Mouse (Mus musculus): ENCODE data around the gene Gtf2a1. TPM values are rescaled to one million over a fixed set of nuclear protein-coding genes. Genes with fewer than 3 reads are reported as not detected.

Gene Gtf2a1
- polyA plus RNA-seq (2015; fragmentation: Nextera tagmentation; extraction: Ambion mirVana), result 29.9 and 32.3 TPM in 2 replicates

DNA sequence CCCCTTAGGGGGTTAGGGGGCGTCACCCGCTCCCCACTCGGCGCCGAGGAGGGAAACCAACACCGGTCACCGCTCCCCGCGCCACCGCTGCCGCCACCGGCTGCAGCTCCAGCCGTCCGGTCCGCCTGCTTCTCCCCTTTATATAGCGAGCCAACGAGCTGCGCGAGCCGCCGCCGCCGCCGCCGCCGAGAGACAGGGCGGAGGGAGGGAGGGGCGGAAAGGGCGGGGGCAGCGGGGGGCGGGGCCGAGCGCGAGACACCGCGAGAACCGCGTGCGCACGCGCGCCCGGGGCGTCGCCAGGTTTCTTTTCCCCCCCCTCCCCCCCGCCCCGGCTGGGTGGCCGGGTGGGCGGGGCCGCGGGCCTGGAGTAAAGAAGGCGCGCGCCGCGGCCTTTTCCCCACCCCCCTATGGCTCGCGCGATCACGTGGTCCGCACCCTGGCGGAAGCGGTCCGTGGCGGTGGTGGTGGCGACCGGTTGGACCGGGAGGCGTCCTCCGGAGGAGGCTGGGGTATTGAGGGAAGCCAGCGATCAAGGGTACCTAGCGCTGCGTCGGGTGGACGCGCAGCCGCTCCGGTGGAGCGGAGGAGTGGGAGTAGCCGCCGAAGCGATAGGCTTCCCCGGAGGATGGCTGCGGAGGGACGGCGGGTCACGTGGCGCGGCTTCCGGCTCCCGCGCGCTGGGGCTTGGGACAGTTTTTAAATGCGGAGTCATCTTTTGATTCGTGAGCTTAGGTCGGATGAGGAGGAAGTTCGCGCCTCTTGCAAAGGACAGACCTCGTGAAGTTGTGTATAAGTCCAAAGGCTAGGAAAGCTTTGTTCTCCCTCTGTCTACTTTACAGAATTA is at the start of gene Gtf2a1:
Gene Gtf2a1, minus strand, starts transcription at position 641 of the 844 bp plus-strand sequence.
- Histone ChIP-seq H3K9ac (ENCODE audit: low read depth, low read length) (peak within 1 kb of the TSS; percentile 99), H3K4me1 (ENCODE audit: control insufficient read depth, insufficient read depth, low read length) (peaks cover 11% of the 10 kb centered on the region), H3K27ac (ENCODE audit: low read length) (peak within 1 kb of the TSS; percentile 100), H3K36me3 (ENCODE audit: control insufficient read depth, insufficient read depth, low read length) (peaks cover 3% of the 10 kb centered on the region; the same call in 1 of the 2 replicates), H3K9me3 (ENCODE audit: control insufficient read depth, low read length) (no peaks in the 10 kb centered on the region), H3K4me2 (ENCODE audit: low read depth, low read length) (peak within 1 kb of the TSS; percentile 55), H3K4me3 (ENCODE audit: low read length) (peak within 1 kb of the TSS; percentile 81), H3K27me3 (replicated peaks; ENCODE audit: control insufficient read depth, insufficient read depth, low read length) (no peaks in the 10 kb centered on the region)
- peak; percentile 86 for ATAC-seq
- WGBS, result under 1% methylated on average over 77 of the region's 99 CpGs

GRCm38 (mm10) chr12:91638351-91638750 is 48.1 kb upstream of the Gtf2a1 start:
- H3K4me3 ChIP-seq (ENCODE audit: low read length), result no peak overlapping the region
- ATAC-seq, result 0 out of 2 replicates have a peak, but pooled peaks have one; percentile 12
- H3K9ac ChIP-seq (ENCODE audit: low read depth, low read length), result no peak overlapping the region
- no peaks in the 10 kb centered on the region for H3K27me3 ChIP-seq (replicated peaks; ENCODE audit: control insufficient read depth, insufficient read depth, low read length)
- H3K4me2 ChIP-seq (ENCODE audit: low read depth, low read length), result no peak overlapping the region
- no peak overlapping the region for H3K27ac ChIP-seq (ENCODE audit: low read length)
- peaks cover 11% of the 10 kb centered on the region for H3K4me1 ChIP-seq (ENCODE audit: control insufficient read depth, insufficient read depth, low read length)
- H3K9me3 ChIP-seq (ENCODE audit: control insufficient read depth, low read length), result no peaks in the 10 kb centered on the region
- WGBS, result 70% methylated on average over 3 of the region's 3 CpGs
- H3K36me3 ChIP-seq (ENCODE audit: control insufficient read depth, insufficient read depth, low read length), result 0 out of 2 replicates have a peak, but pooled peaks cover under 1% of the 10 kb centered on the region

DNA sequence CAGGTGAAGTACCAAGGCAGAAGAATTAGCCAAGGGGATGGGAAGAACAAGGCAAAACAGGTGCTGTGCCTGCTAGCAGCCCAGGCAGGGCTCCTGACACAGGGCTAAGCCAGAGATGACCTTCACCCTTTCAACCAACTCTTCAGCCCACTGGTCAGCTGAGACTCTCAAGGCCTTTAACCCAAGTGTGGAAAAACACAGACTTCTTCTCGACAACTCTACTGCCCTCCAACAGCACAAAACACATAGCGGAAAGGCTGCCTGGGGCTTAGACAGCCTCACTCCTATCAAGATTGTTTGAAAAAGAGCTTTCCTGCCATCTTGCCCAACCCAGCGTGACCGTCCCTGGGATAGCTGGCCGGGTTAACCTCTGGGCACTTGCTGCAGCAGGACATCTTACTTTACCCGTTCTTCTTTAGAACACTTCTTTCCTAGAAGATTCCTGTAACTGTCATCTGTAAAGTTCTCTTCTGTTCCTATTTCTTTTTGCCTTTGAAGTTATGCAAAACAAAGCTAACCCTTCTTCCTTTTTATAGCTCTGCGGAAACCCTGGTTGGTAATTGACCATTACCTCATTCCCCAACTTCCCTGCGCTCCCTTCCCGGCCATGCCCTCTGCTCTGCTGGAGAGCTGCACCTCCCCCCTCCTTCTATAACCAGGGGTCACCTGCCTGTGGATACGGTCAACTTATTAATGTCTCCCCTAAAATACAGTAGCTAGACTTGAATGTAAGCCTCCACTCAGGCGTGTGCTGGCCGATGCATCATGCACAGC is 47.0 kb upstream of the Gtf2a1 start:
- no peak overlapping the region for H3K4me3 ChIP-seq (ENCODE audit: low read length)
- H3K9ac ChIP-seq (ENCODE audit: low read depth, low read length), result no peak overlapping the region
- no peak overlapping the region for H3K4me2 ChIP-seq (ENCODE audit: low read depth, low read length)
- no peak for ATAC-seq
- H3K36me3 ChIP-seq (ENCODE audit: control insufficient read depth, insufficient read depth, low read length), result 0 out of 2 replicates have a peak, but pooled peaks cover 2% of the 10 kb centered on the region
- H3K9me3 ChIP-seq (ENCODE audit: control insufficient read depth, low read length), result no peaks in the 10 kb centered on the region
- H3K4me1 ChIP-seq (ENCODE audit: control insufficient read depth, insufficient read depth, low read length), result peaks cover 11% of the 10 kb centered on the region
- 80% methylated on average over 12 of the region's 12 CpGs for WGBS
- no peak overlapping the region for H3K27ac ChIP-seq (ENCODE audit: low read length)
- H3K27me3 ChIP-seq (replicated peaks; ENCODE audit: control insufficient read depth, insufficient read depth, low read length), result no peaks in the 10 kb centered on the region

DNA sequence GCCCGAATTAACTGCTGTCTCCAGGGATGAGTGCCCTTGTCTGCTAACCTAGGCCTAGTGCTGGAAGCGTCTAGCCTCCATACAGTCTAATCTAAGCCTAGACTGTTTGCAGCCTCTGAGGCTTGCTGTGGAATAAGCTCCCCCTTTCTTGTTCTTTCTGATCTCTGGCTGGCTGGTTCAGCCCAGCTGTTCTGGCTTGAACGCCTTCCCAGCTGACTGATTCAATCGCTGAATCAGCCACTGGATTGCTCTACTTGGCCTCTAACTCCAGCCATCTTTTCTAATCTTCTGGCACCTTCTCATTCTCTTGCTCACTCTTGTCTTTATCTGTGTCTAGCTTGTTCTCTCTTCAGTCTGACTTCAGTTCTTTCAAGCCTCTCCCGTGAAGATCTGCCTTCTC is 36.2 kb upstream of the Gtf2a1 start:
- WGBS, result 88% methylated on average over 5 of the region's 5 CpGs
- H3K9me3 ChIP-seq (ENCODE audit: control insufficient read depth, low read length), result no peaks in the 10 kb centered on the region; the same call in 1 of the 2 replicates
- peaks cover under 1% of the 10 kb centered on the region; the same call in 1 of the 2 replicates for H3K4me1 ChIP-seq (ENCODE audit: control insufficient read depth, insufficient read depth, low read length)
- H3K27ac ChIP-seq (ENCODE audit: low read length), result no peak overlapping the region
- H3K36me3 ChIP-seq (ENCODE audit: control insufficient read depth, insufficient read depth, low read length), result no peaks in the 10 kb centered on the region
- H3K9ac ChIP-seq (ENCODE audit: low read depth, low read length), result no peak overlapping the region
- ATAC-seq, result no peak
- no peak overlapping the region for H3K4me3 ChIP-seq (ENCODE audit: low read length)
- H3K4me2 ChIP-seq (ENCODE audit: low read depth, low read length), result no peak overlapping the region
- H3K27me3 ChIP-seq (replicated peaks; ENCODE audit: control insufficient read depth, insufficient read depth, low read length), result no peaks in the 10 kb centered on the region

DNA sequence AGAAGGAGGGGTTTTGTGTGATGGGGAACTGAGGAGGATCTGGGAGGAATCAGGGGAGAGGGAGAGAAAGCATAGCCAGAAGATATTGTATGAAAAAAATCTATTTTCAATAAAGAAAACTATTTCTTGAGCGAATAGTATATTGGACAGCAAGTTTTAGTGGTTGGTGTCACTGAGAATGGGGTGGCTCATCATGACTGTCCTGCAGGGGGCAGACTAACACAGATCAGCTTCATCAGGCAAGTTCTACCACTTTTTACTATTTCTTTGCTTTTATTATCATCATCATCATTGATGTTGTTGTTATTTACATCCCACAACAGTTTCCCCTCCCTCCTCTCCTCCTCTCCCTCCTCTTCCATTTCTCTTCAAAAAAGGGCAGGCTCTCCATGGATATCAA is 34.7 kb upstream of the Gtf2a1 start:
- no peak overlapping the region for H3K9ac ChIP-seq (ENCODE audit: low read depth, low read length)
- no peak overlapping the region for H3K4me2 ChIP-seq (ENCODE audit: low read depth, low read length)
- ATAC-seq, result no peak
- 73% methylated on average over 1 of the region's 1 CpGs for WGBS
- no peaks in the 10 kb centered on the region for H3K4me1 ChIP-seq (ENCODE audit: control insufficient read depth, insufficient read depth, low read length)
- H3K9me3 ChIP-seq (ENCODE audit: control insufficient read depth, low read length), result no peaks in the 10 kb centered on the region; the same call in 1 of the 2 replicates
- no peaks in the 10 kb centered on the region for H3K27me3 ChIP-seq (replicated peaks; ENCODE audit: control insufficient read depth, insufficient read depth, low read length)
- H3K27ac ChIP-seq (ENCODE audit: low read length), result no peak overlapping the region
- no peaks in the 10 kb centered on the region for H3K36me3 ChIP-seq (ENCODE audit: control insufficient read depth, insufficient read depth, low read length)
- no peak overlapping the region for H3K4me3 ChIP-seq (ENCODE audit: low read length)

- ATAC-seq, result no peak
- no peak overlapping the region for H3K27ac ChIP-seq (ENCODE audit: low read length)
- no peaks in the 10 kb centered on the region for H3K27me3 ChIP-seq (replicated peaks; ENCODE audit: control insufficient read depth, insufficient read depth, low read length)
- H3K36me3 ChIP-seq (ENCODE audit: control insufficient read depth, insufficient read depth, low read length), result no peaks in the 10 kb centered on the region
- no peaks in the 10 kb centered on the region for H3K4me1 ChIP-seq (ENCODE audit: control insufficient read depth, insufficient read depth, low read length)
- no peaks in the 10 kb centered on the region for H3K9me3 ChIP-seq (ENCODE audit: control insufficient read depth, low read length)
- whole genome bisulfite sequencing, result 82% methylated on average over 5 of the region's 5 CpGs
- H3K9ac ChIP-seq (ENCODE audit: low read depth, low read length), result no peak overlapping the region
- no peak overlapping the region for H3K4me3 ChIP-seq (ENCODE audit: low read length)
- H3K4me2 ChIP-seq (ENCODE audit: low read depth, low read length), result no peak overlapping the region
These were observed 19.1 kb upstream of the Gtf2a1 start for GRCm38 (mm10) chr12:91609425-91609824.

DNA sequence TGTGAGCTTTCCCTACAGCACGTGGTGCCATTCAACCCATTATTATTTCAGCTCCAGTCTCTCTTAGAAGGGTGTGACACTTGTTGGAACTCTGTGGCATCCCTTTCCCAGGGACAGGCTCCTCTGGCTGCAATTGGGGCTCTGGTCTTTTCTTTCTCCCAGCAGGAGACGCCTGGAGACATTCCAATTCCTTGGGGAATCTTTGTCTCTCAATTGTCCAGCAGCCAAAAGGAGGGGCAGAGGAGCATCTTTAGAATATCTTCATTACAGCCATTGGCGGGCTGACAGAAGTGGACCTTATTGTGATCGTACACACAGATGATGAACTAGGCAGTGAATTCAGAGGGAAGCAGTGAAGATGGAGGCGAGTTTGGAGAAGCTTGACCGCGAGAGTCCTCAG is 17.4 kb upstream of the Gtf2a1 start:
- Histone ChIP-seq H3K27me3 (replicated peaks; ENCODE audit: control insufficient read depth, insufficient read depth, low read length) (no peaks in the 10 kb centered on the region), H3K4me1 (ENCODE audit: control insufficient read depth, insufficient read depth, low read length) (no peaks in the 10 kb centered on the region), H3K36me3 (ENCODE audit: control insufficient read depth, insufficient read depth, low read length) (no peaks in the 10 kb centered on the region), H3K9ac (ENCODE audit: low read depth, low read length) (no peak overlapping the region), H3K4me3 (ENCODE audit: low read length) (no peak overlapping the region), H3K4me2 (ENCODE audit: low read depth, low read length) (no peak overlapping the region), H3K27ac (ENCODE audit: low read length) (no peak overlapping the region), H3K9me3 (ENCODE audit: control insufficient read depth, low read length) (no peaks in the 10 kb centered on the region)
- ATAC-seq, result no peak
- WGBS, result 50% methylated on average over 7 of the region's 7 CpGs

DNA sequence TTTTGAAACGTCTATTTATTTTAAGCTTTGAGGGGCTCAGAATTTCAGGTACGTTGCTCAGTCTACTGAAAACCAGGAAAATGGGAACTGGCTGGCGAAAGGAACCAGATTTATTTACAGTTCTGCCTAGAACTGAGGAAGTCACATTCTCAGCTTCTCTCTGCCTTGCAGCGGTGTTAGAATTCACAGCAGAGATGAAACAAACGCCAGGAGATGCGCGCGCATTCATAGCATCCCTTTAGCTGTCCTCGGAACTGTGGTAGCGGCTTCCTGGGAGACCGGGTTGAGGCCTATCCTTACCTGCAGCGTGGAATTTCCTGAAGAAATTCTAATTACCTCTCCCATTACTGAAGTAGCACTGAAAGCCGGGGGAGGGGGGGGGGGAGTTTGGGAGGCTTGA is 16.4 kb upstream of the Gtf2a1 start:
- ATAC-seq, result no peak
- no peak overlapping the region for H3K27ac ChIP-seq (ENCODE audit: low read length)
- H3K27me3 ChIP-seq (replicated peaks; ENCODE audit: control insufficient read depth, insufficient read depth, low read length), result no peaks in the 10 kb centered on the region
- H3K4me1 ChIP-seq (ENCODE audit: control insufficient read depth, insufficient read depth, low read length), result no peaks in the 10 kb centered on the region
- no peaks in the 10 kb centered on the region for H3K9me3 ChIP-seq (ENCODE audit: control insufficient read depth, low read length)
- no peak overlapping the region for H3K4me3 ChIP-seq (ENCODE audit: low read length)
- no peak overlapping the region for H3K9ac ChIP-seq (ENCODE audit: low read depth, low read length)
- no peaks in the 10 kb centered on the region for H3K36me3 ChIP-seq (ENCODE audit: control insufficient read depth, insufficient read depth, low read length)
- 88% methylated on average over 13 of the region's 13 CpGs for whole genome bisulfite sequencing
- no peak overlapping the region for H3K4me2 ChIP-seq (ENCODE audit: low read depth, low read length)

- Histone ChIP-seq H3K36me3 (ENCODE audit: control insufficient read depth, insufficient read depth, low read length) (no peaks in the 10 kb centered on the region), H3K27ac (ENCODE audit: low read length) (no peak overlapping the region), H3K9ac (ENCODE audit: low read depth, low read length) (no peak overlapping the region), H3K4me2 (ENCODE audit: low read depth, low read length) (peak overlapping the region; percentile 12; the same call in 1 of the 2 replicates), H3K4me3 (ENCODE audit: low read length) (no peak overlapping the region), H3K9me3 (ENCODE audit: control insufficient read depth, low read length) (no peaks in the 10 kb centered on the region), H3K27me3 (replicated peaks; ENCODE audit: control insufficient read depth, insufficient read depth, low read length) (no peaks in the 10 kb centered on the region), H3K4me1 (ENCODE audit: control insufficient read depth, insufficient read depth, low read length) (no peaks in the 10 kb centered on the region)
- 27% methylated on average over 6 of the region's 6 CpGs for WGBS
- ATAC-seq, result peak; percentile 33; the same call in 1 of the 2 replicates
These were observed 14.3 kb upstream of the Gtf2a1 start for GRCm38 (mm10) chr12:91604600-91604999.
